Mouse (Mus musculus): ENCODE measurements around the gene Olfr523.

DNA sequence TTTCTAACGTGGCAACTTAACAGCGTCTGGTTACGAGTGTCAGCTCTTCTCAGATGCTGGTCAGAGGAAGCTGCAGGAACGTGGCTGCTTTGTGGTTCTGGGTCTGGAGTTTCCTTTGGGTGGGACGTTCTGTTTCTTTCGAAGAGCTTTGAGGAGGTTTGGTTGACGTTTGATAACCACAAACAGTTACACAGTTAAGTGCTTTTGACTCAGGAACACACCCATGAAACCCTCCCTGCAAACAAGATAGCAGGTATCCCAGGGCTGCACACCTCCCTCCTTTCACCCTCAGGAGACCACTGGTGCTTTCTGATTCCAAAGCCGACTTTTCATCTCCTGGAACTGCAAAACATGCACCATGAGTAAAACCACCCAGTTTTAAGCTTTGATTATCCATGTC is 35.1 kb downstream of the Olfr523 start:
- TF ChIP-seq CTCF (IDR thresholded peaks at IDR 0.05; ENCODE audit: low read depth) (no peak), EP300 (optimal IDR thresholded peaks at IDR 0.05) (no peak)
